Mouse (Mus musculus) intestine, embryonic 14.5 days (tissue): ENCODE results near the gene Gm6169. TPM values are rescaled to one million over a fixed set of nuclear protein-coding genes. Genes with fewer than 3 reads are reported as not detected.
"Not testable (repeated sequence)": the region's sequence is repeated elsewhere in the genome, so short reads cannot be mapped to it uniquely, and the experiment has no call there.

ENCODE experiments used
- ATAC-seq: fragments of 200-750 bp; cut with Nextera tagmentation; replicated peaks from 2 replicates; pipeline ENCODE4 v1.8.0; 2017; ENCODE audit warnings: low read depth, moderate number of reproducible peaks, moderate TSS enrichment, moderate library complexity; ENCODE audit not compliant: low FRiP score, low TSS enrichment
- DNase-seq: peaks from one replicate; pipeline ENCODE4 v3.0.0-alpha.2; 2018; ENCODE audit warnings: low spot score
- H3K27ac ChIP-seq: fragments of 300-500 bp; sonication (generic); 2 replicates; pipeline ENCODE4 v1.5.1; 2014; ENCODE audit warnings: low read depth, mild to moderate bottlenecking, control low read depth
- H3K27me3 ChIP-seq: fragments of 300-500 bp; sonication (generic); replicated peaks from 2 replicates; pipeline ENCODE4 v1.6.1; 2014; ENCODE audit warnings: low read length, control low read depth; ENCODE audit not compliant: control insufficient read depth, insufficient read depth
- H3K36me3 ChIP-seq: fragments of 300-500 bp; sonication (generic); 2 replicates; pipeline ENCODE4 v1.6.1; 2014; ENCODE audit warnings: low read length, control low read depth; ENCODE audit not compliant: control insufficient read depth, insufficient read depth
- H3K4me1 ChIP-seq: fragments of 300-500 bp; sonication (generic); replicated peaks from 2 replicates; pipeline ENCODE4 v1.6.1; 2014; ENCODE audit warnings: low read length, control low read depth, mixed read lengths; ENCODE audit not compliant: control insufficient read depth, insufficient read depth
- H3K4me2 ChIP-seq: fragments of 300-500 bp; sonication (generic); 2 replicates; pipeline ENCODE4 v1.6.1; 2014; ENCODE audit warnings: low read length
- H3K4me3 ChIP-seq: fragments of 300-500 bp; sonication (generic); 2 replicates; pipeline ENCODE4 v1.5.1; 2014; ENCODE audit warnings: low read depth, low read length, control low read depth, mixed read lengths
- H3K9ac ChIP-seq: fragments of 300-500 bp; sonication (generic); 2 replicates; pipeline ENCODE4 v1.6.1; 2014; ENCODE audit warnings: mild to moderate bottlenecking, low read length
- H3K9me3 ChIP-seq: fragments of 300-500 bp; sonication (generic); 2 replicates; pipeline ENCODE4 v1.6.1; 2016; ENCODE audit warnings: low read length, control low read depth; ENCODE audit not compliant: control insufficient read depth
- WGBS: fragments of 180-500 bp; shearing (Covaris S2); extraction: QIAGEN DNeasy Blood & Tissue Kit; methylation state at CpG from one replicate; pipeline ENCODE4 v1.1.7; 2014; 5-methylcytosine and 5-hydroxymethylcytosine counted together
- polyA plus RNA-seq: library from polyadenylated mRNA; unstranded; fragments of >200 nt; fragmentation: Nextera tagmentation; extraction: Ambion mirVana; gene quantifications from 2 replicates; pipeline ENCODE4 v1.2.1, GENCODE M21; 2014

Gm6169 gene
- polyA plus RNA-seq, 1 experiment from 2014 or later = 3.7 TPM

- no peaks in the 10 kb centered on the region for H3K27me3 ChIP-seq
Measured at GRCm38 (mm10) chr13:97109046-97109445, 10.0 kb upstream of the Gm6169 start.

GRCm38 (mm10) chr13:97107721-97108120 is 8.7 kb upstream of the Gm6169 start:
- not testable (repeated sequence) for H3K9me3 ChIP-seq, H3K9ac ChIP-seq, DNase-seq, H3K4me2 ChIP-seq, ATAC-seq, H3K27ac ChIP-seq, H3K27me3 ChIP-seq, H3K4me3 ChIP-seq, H3K36me3 ChIP-seq, H3K4me1 ChIP-seq
- WGBS = 93% methylated on average over 4 of the region's 4 CpGs

More at GRCm38 (mm10) chr13:97109046-97109445, 10.0 kb upstream of the Gm6169 start:
- ATAC-seq (no peak), DNase-seq (no peak)
- Histone ChIP-seq H3K27ac (no peak overlapping the region), H3K9ac (no peak overlapping the region), H3K4me3 (no peak overlapping the region), H3K4me2 (no peak overlapping the region), H3K4me1 (no peaks in the 10 kb centered on the region), H3K36me3 (no peaks in the 10 kb centered on the region), H3K9me3 (no peaks in the 10 kb centered on the region)
- 83% methylated on average over 4 of the region's 4 CpGs for WGBS

DNA sequence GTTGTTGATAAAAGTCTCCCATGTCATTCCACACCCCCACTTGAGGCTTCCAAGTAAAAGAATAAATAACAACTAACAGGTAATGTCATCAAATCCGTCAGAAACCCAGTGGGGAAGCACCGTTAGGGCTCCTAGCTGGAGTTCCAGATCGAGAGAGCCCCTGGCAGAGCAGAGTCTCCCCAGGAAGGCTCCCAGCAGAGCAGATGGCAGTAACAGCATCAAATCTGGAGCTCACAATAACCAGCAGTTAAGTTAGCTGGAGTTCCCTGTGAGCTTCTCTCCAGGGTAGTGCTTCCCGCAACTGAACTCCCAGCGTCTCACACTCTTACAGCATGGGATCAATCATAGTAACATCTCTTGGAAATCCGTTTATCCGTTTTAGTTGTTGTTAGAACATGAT is 6.0 kb upstream of the Gm6169 start:
- Histone ChIP-seq H3K4me1 (no peaks in the 10 kb centered on the region), H3K27me3 (no peaks in the 10 kb centered on the region), H3K4me2 (no peak overlapping the region), H3K9me3 (no peaks in the 10 kb centered on the region), H3K9ac (no peak overlapping the region), H3K36me3 (no peaks in the 10 kb centered on the region), H3K4me3 (no peak overlapping the region), H3K27ac (no peak overlapping the region)
- 78% methylated on average over 7 of the region's 7 CpGs for WGBS
- ATAC-seq (no peak), DNase-seq (no peak)

- Histone ChIP-seq H3K36me3 (0 out of 2 replicates have a peak, but pooled peaks cover 4% of the 10 kb centered on the region), H3K4me3 (no peak overlapping the region), H3K27ac (no peak overlapping the region), H3K9ac (no peak overlapping the region), H3K27me3 (no peaks in the 10 kb centered on the region), H3K9me3 (no peaks in the 10 kb centered on the region), H3K4me2 (no peak overlapping the region), H3K4me1 (no peaks in the 10 kb centered on the region)
- DNase-seq (no peak), ATAC-seq (no peak)
- whole genome bisulfite sequencing = 85% methylated on average over 4 of the region's 4 CpGs
Measured at GRCm38 (mm10) chr13:97095726-97096125, 3.3 kb downstream of the Gm6169 start.

DNA sequence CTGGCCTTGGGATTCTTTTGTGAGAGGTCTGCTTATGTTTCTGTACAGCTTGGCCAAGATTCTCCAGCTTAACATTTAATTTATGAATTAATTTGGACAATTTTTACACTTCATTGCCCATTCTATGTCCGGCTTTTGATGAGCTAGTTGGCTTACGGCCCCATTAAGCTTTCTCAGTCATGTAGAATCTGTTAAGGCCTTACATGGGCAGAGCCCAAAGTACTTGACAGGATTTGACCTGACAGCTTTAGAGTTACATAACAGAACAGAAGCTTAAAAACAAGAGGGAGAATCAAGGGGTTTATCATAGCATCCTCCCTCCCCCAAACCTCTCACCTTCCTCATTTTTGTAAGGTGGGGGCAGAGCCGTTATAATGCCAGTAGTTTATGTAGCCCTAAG is 10.9 kb downstream of the Gm6169 start:
- Histone ChIP-seq H3K27me3 (no peaks in the 10 kb centered on the region), H3K4me3 (no peak overlapping the region), H3K4me2 (no peak overlapping the region), H3K36me3 (no peaks in the 10 kb centered on the region), H3K9ac (no peak overlapping the region), H3K27ac (no peak overlapping the region), H3K4me1 (no peaks in the 10 kb centered on the region), H3K9me3 (no peaks in the 10 kb centered on the region)
- WGBS = 91% methylated on average over 3 of the region's 3 CpGs
- no peak for ATAC-seq
- no peak for DNase-seq

GRCm38 (mm10) chr13:97087421-97087820 is 11.6 kb downstream of the Gm6169 start:
- Histone ChIP-seq H3K27ac (no peak overlapping the region), H3K9me3 (no peaks in the 10 kb centered on the region), H3K4me2 (no peak overlapping the region), H3K9ac (no peak overlapping the region), H3K4me1 (no peaks in the 10 kb centered on the region), H3K27me3 (no peaks in the 10 kb centered on the region), H3K4me3 (no peak overlapping the region), H3K36me3 (no peaks in the 10 kb centered on the region)
- ATAC-seq (no peak), DNase-seq (no peak)
- WGBS = 94% methylated on average over 6 of the region's 6 CpGs

GRCm38 (mm10) chr13:97086316-97086715 is 12.7 kb downstream of the Gm6169 start:
- Histone ChIP-seq H3K9me3 (no peaks in the 10 kb centered on the region), H3K36me3 (no peaks in the 10 kb centered on the region), H3K27ac (no peak overlapping the region), H3K4me1 (no peaks in the 10 kb centered on the region), H3K4me2 (no peak overlapping the region), H3K27me3 (no peaks in the 10 kb centered on the region), H3K4me3 (no peak overlapping the region), H3K9ac (no peak overlapping the region)
- DNase-seq = no peak
- ATAC-seq = no peak
- WGBS = 80% methylated on average over 9 of the region's 9 CpGs

GRCm38 (mm10) chr13:97082432-97082831 is 16.6 kb downstream of the Gm6169 start:
- no peaks in the 10 kb centered on the region for H3K4me1 ChIP-seq
- 90% methylated on average over 7 of the region's 7 CpGs for WGBS
- H3K27ac ChIP-seq = no peak overlapping the region
- ATAC-seq (no peak), DNase-seq (no peak)
- H3K36me3 ChIP-seq = no peaks in the 10 kb centered on the region
- no peaks in the 10 kb centered on the region for H3K27me3 ChIP-seq
- H3K4me2 ChIP-seq = no peak overlapping the region
- H3K9me3 ChIP-seq = no peaks in the 10 kb centered on the region
- H3K4me3 ChIP-seq = no peak overlapping the region
- H3K9ac ChIP-seq = no peak overlapping the region

DNA sequence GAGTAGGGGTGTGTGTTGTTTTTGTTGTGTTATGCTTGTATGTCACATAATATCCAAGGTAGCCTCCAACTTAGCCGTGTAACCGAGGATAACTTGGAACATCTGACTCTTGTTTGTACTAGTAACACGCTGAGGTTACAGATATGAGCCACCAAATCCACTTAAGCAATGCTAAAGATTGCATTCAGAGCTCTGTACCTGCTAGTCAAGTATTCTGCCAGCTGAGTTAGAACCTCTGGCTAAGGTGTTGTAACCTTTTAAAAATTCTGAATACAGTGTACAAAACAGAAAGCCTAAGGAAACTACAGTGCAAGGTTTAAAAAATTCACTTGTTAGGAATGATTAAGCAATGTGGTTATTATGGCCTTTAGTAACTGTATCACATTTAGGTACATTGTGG is 18.4 kb downstream of the Gm6169 start:
- 89% methylated on average over 3 of the region's 3 CpGs for WGBS
- no peak overlapping the region for H3K4me2 ChIP-seq
- no peaks in the 10 kb centered on the region for H3K27me3 ChIP-seq
- no peak for ATAC-seq
- no peaks in the 10 kb centered on the region for H3K36me3 ChIP-seq
- no peak for DNase-seq
- H3K9me3 ChIP-seq = no peaks in the 10 kb centered on the region
- no peak overlapping the region for H3K27ac ChIP-seq
- no peak overlapping the region for H3K9ac ChIP-seq
- H3K4me1 ChIP-seq = no peaks in the 10 kb centered on the region
- no peak overlapping the region for H3K4me3 ChIP-seq
